Mouse (Mus musculus) forebrain, embryonic 10.5 days (tissue): ENCODE results near the gene Zfp386. TPM values are rescaled to one million over a fixed set of nuclear protein-coding genes. Genes with fewer than 3 reads are reported as not detected.
"Not testable (repeated sequence)": the region's sequence is repeated elsewhere in the genome, so short reads cannot be mapped to it uniquely, and the experiment has no call there.

Source experiments
- DNase-seq: peaks from one replicate; pipeline ENCODE4 v3.0.0-alpha.2; 2017; ENCODE audit warnings: low spot score; ENCODE audit errors: extremely low spot score
- H3K27ac ChIP-seq: fragments of 300-500 bp; sonication (generic); 2 replicates; pipeline ENCODE4 v1.5.1; 2016; ENCODE audit warnings: mild to moderate bottlenecking
- H3K27me3 ChIP-seq: fragments of 300-500 bp; sonication (generic); 2 replicates; pipeline ENCODE4 v1.6.1; 2016; ENCODE audit warnings: mild to moderate bottlenecking; ENCODE audit not compliant: poor library complexity, severe bottlenecking
- H3K36me3 ChIP-seq: fragments of 300-500 bp; sonication (generic); replicated peaks from 2 replicates; pipeline ENCODE4 v1.6.1; 2016; ENCODE audit warnings: mild to moderate bottlenecking, moderate library complexity
- H3K4me1 ChIP-seq: fragments of 300-500 bp; sonication (generic); 2 replicates; pipeline ENCODE4 v1.6.1; 2016
- H3K4me3 ChIP-seq: fragments of 300-500 bp; sonication (generic); 2 replicates; pipeline ENCODE4 v1.5.1; 2016; ENCODE audit warnings: mild to moderate bottlenecking, moderate library complexity
- H3K9me3 ChIP-seq: fragments of 300-500 bp; sonication (generic); 2 replicates; pipeline ENCODE4 v1.6.1; 2016; ENCODE audit warnings: mild to moderate bottlenecking, moderate library complexity
- WGBS: fragments of 180-500 bp; shearing (Covaris S2); methylation state at CpG from one replicate; pipeline ENCODE4 v1.1.7; 2016; 5-methylcytosine and 5-hydroxymethylcytosine counted together
- polyA plus RNA-seq: library from polyadenylated mRNA; unstranded; fragments of >200 nt; fragmentation: Nextera tagmentation; extraction: Ambion mirVana; gene quantifications from 2 replicates; pipeline ENCODE4 v1.2.1, GENCODE M21; 2016

Gene Zfp386
- 60.6 and 62.0 TPM in 2 replicates for polyA plus RNA-seq

- H3K27ac ChIP-seq, result peak within 1 kb of the TSS; percentile 99
- H3K4me1 ChIP-seq, result peaks cover 16% of the 10 kb centered on the region
- H3K4me3 ChIP-seq, result peak within 1 kb of the TSS; percentile 84
- H3K27me3 ChIP-seq, result no peaks in the 10 kb centered on the region
- peaks cover 36% of the 10 kb centered on the region for H3K36me3 ChIP-seq
- H3K9me3 ChIP-seq, result peaks cover 19% of the 10 kb centered on the region
- DNase-seq, result peak; percentile 98
- whole genome bisulfite sequencing, result 1% methylated on average over 55 of the region's 55 CpGs
Observed at GRCm38 (mm10) chr12:116047440-116048377, at the start of gene Zfp386. Gene Zfp386 (plus strand): TSS chr12:116047724.

DNA sequence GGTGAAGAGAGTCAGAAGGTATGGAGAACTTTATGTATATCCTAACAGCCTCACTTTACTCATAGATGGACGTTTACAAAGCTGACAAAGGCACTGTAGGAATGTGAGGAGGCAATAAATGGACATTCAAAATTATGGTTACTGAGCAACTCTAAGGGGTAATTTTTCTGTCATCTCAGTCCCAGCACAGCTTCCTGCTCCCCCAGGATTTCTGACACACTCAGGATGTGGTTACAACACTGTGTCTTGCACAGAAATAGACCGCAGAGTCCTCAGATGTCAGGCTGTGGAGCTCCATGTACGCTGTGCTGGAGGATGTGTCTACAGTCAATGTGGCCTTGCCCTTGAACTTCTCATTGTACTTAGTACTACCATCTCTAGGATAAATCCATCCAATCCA is 47.7 kb upstream of the Zfp386 start:
- H3K27me3 ChIP-seq, H3K4me3 ChIP-seq, H3K36me3 ChIP-seq, DNase-seq, H3K27ac ChIP-seq, H3K9me3 ChIP-seq, H3K4me1 ChIP-seq: not testable (repeated sequence)
- WGBS, result 80% methylated on average over 3 of the region's 3 CpGs

DNA sequence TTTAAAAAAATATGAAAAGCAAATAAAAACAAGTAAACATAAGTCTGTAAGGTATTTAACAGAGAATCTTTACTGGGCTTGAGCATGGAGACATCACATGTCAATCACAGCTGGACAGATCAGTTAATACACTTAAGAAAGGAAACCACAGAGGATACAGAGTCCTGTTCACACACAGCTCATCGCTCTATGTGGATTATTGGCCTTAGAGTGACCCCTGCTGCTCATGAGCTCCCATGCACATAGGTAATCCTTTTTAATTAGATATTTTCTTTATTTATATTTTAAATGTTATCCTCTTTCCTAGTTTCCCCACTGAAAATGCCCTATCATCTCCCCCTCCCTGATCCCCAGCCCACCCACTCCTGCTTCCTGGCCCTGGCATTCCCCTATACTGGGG is 44.6 kb upstream of the Zfp386 start:
- not testable (repeated sequence) for H3K27me3 ChIP-seq, H3K4me3 ChIP-seq, H3K36me3 ChIP-seq, H3K4me1 ChIP-seq, DNase-seq, H3K27ac ChIP-seq, H3K9me3 ChIP-seq
- 85% methylated on average over 1 of the region's 1 CpGs for WGBS

- Histone ChIP-seq H3K27me3 (no peaks in the 10 kb centered on the region), H3K4me1 (no peaks in the 10 kb centered on the region), H3K36me3 (no peaks in the 10 kb centered on the region), H3K4me3 (no peak overlapping the region), H3K27ac (no peak overlapping the region), H3K9me3 (peaks cover 21% of the 10 kb centered on the region; the same call in 1 of the 2 replicates)
- DNase-seq, result no peak
- WGBS, result 86% methylated on average over 2 of the region's 2 CpGs
Observed at GRCm38 (mm10) chr12:116010812-116011211, 36.7 kb upstream of the Zfp386 start.

- no peak overlapping the region for H3K27ac ChIP-seq
- H3K4me1 ChIP-seq, result no peaks in the 10 kb centered on the region
- H3K36me3 ChIP-seq, result no peaks in the 10 kb centered on the region
- no peak for DNase-seq
- no peaks in the 10 kb centered on the region for H3K27me3 ChIP-seq
- H3K9me3 ChIP-seq, result peaks cover 6% of the 10 kb centered on the region; the same call in 1 of the 2 replicates
- no peak overlapping the region for H3K4me3 ChIP-seq
- 52% methylated on average over 2 of the region's 2 CpGs for WGBS
Observed at GRCm38 (mm10) chr12:116028095-116028494, 19.4 kb upstream of the Zfp386 start.

GRCm38 (mm10) chr12:116035346-116035745 is 12.2 kb upstream of the Zfp386 start:
- Histone ChIP-seq H3K27me3 (no peaks in the 10 kb centered on the region), H3K27ac (no peak overlapping the region), H3K36me3 (no peaks in the 10 kb centered on the region), H3K9me3 (peaks cover 11% of the 10 kb centered on the region; the same call in 1 of the 2 replicates), H3K4me1 (no peaks in the 10 kb centered on the region), H3K4me3 (no peak overlapping the region)
- no peak for DNase-seq
- 76% methylated on average over 5 of the region's 5 CpGs for WGBS

- H3K4me3 ChIP-seq, result no peak overlapping the region
- no peak overlapping the region for H3K27ac ChIP-seq
- no peak for DNase-seq
- WGBS, result 93% methylated on average over 5 of the region's 5 CpGs
- no peaks in the 10 kb centered on the region for H3K27me3 ChIP-seq
- peaks cover 7% of the 10 kb centered on the region for H3K36me3 ChIP-seq
- H3K9me3 ChIP-seq, result peaks cover 3% of the 10 kb centered on the region; the same call in 1 of the 2 replicates
- H3K4me1 ChIP-seq, result peaks cover 16% of the 10 kb centered on the region
Observed at GRCm38 (mm10) chr12:116044785-116045184, 2.7 kb upstream of the Zfp386 start.

DNA sequence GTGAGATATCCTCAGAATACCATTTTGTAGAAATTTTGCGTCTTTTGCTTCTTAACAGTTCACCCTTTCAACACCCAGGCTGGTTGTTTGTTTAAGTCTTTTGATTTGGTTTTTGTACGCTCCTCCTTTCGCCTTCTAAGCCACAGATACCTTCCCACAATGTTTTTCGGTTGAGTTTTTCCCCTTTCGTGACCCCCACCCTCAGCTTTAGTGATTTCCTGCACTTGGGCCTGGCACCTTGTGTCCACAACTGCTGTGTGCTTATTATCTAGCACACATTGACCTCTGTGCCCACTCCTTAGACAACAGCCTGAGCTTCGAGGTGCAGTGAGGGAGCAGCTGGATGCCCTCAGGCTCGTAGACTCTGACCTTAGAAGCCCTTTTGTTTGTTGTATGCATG is 1.2 kb downstream of the Zfp386 start:
- H3K4me3 ChIP-seq, result peak overlapping the region; percentile 84
- 64% methylated on average over 7 of the region's 7 CpGs for WGBS
- H3K27ac ChIP-seq, result peak overlapping the region; percentile 99
- peaks cover 26% of the 10 kb centered on the region for H3K9me3 ChIP-seq
- DNase-seq, result no peak
- H3K36me3 ChIP-seq, result peaks cover 47% of the 10 kb centered on the region
- peaks cover 16% of the 10 kb centered on the region for H3K4me1 ChIP-seq
- H3K27me3 ChIP-seq, result no peaks in the 10 kb centered on the region

DNA sequence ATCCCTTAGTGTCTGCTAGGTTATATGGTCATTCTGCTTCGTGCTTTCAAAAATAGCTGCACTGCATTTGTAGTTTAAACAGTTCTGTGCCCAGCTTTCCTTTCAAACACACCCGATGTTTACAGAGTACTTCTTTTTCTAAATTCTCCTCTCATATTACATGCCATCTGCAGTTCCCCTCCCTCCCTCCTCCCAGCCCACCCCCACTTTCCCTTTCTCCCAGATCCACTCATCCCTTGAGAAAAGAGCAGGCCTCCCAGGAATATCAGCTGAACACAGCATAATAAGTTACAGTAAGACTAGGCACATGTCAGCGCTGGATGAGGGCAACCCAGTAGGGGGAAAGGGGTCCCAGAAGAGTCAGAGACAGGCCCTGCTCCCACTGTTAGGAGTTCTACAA is 1.7 kb downstream of the Zfp386 start:
- 89% methylated on average over 3 of the region's 3 CpGs for WGBS
- Histone ChIP-seq H3K27me3 (no peaks in the 10 kb centered on the region), H3K27ac (peak overlapping the region; percentile 99; the same call in 1 of the 2 replicates), H3K4me3 (peak overlapping the region; percentile 84), H3K9me3 (peaks cover 28% of the 10 kb centered on the region), H3K4me1 (peaks cover 16% of the 10 kb centered on the region), H3K36me3 (peaks cover 51% of the 10 kb centered on the region)
- DNase-seq, result no peak

GRCm38 (mm10) chr12:116049701-116050100 is 2.2 kb downstream of the Zfp386 start:
- Histone ChIP-seq H3K9me3 (peaks cover 33% of the 10 kb centered on the region), H3K36me3 (peaks cover 56% of the 10 kb centered on the region), H3K4me3 (no peak overlapping the region), H3K27ac (no peak overlapping the region), H3K4me1 (peaks cover 16% of the 10 kb centered on the region), H3K27me3 (no peaks in the 10 kb centered on the region)
- DNase-seq, result no peak
- WGBS, result 91% methylated on average over 6 of the region's 6 CpGs

GRCm38 (mm10) chr12:116054342-116054741 is 6.8 kb downstream of the Zfp386 start:
- WGBS, result 95% methylated on average over 8 of the region's 8 CpGs
- no peak overlapping the region for H3K4me3 ChIP-seq
- H3K4me1 ChIP-seq, result peaks cover 3% of the 10 kb centered on the region
- H3K27me3 ChIP-seq, result no peaks in the 10 kb centered on the region
- H3K27ac ChIP-seq, result no peak overlapping the region
- H3K9me3 ChIP-seq, result peaks cover 73% of the 10 kb centered on the region
- peaks cover 100% of the 10 kb centered on the region for H3K36me3 ChIP-seq
- no peak for DNase-seq

GRCm38 (mm10) chr12:116056112-116056511 is 8.6 kb downstream of the Zfp386 start:
- Histone ChIP-seq H3K4me3 (no peak overlapping the region), H3K36me3 (peaks cover 100% of the 10 kb centered on the region), H3K27me3 (no peaks in the 10 kb centered on the region), H3K4me1 (no peaks in the 10 kb centered on the region), H3K9me3 (peaks cover 80% of the 10 kb centered on the region), H3K27ac (no peak overlapping the region)
- no peak for DNase-seq
- 99% methylated on average over 3 of the region's 3 CpGs for WGBS

DNA sequence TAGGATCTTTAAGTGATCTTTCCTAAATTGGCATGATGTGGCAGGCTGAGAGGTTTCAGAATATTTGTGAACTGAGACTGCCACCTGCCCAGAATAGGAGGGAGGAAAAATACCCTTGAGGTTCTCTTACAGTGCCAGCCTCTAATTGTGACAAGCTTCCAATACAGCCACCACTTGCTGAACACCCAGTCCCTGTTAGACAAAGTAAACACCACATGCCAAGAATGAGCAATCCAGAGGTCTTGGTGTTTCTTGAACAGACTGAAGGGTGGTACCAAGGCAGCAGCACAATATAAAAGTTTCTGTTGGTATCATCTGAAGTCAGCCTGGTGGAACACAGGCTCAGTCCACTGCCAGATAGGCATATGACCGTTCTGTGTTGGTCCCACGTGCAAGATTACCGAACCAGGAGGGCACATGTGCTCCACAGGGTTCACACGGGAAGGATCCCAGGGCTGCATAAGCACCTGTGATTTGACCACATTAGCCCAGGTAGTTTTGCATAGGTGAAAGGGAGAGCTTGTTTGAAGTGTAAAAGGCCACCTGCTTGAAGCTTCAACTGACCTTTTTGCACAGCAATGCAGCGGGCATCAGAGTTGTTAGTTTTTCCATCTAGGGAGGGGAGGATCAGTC is 14.2 kb downstream of the Zfp386 start:
- Histone ChIP-seq H3K36me3 (peaks cover 60% of the 10 kb centered on the region), H3K4me1 (no peaks in the 10 kb centered on the region), H3K4me3 (no peak overlapping the region), H3K27me3 (no peaks in the 10 kb centered on the region), H3K27ac (no peak overlapping the region), H3K9me3 (peaks cover 62% of the 10 kb centered on the region)
- no peak for DNase-seq
- WGBS, result 92% methylated on average over 5 of the region's 5 CpGs
